Mouse (Mus musculus) heart, embryonic 15.5 days (tissue): Measurements from ENCODE around the gene Gm7861. TPM values are rescaled to one million over a fixed set of nuclear protein-coding genes. Genes with fewer than 3 reads are reported as not detected.
"Not testable (repeated sequence)": the region's sequence is repeated elsewhere in the genome, so short reads cannot be mapped to it uniquely, and the experiment has no call there.

Experiments used
- ATAC-seq: fragments of 200-750 bp; cut with Nextera tagmentation; replicated peaks from 2 replicates; pipeline ENCODE4 v1.8.0; 2017; ENCODE audit warnings: low read depth, moderate TSS enrichment; ENCODE audit not compliant: insufficient number of reproducible peaks, insufficient read depth, low FRiP score
- H3K27ac ChIP-seq: fragments of 300-500 bp; sonication (generic); 2 replicates; pipeline ENCODE4 v1.5.1; 2015; ENCODE audit warnings: mild to moderate bottlenecking, inconsistent platforms
- H3K27me3 ChIP-seq: fragments of 300-500 bp; sonication (generic); 2 replicates; pipeline ENCODE4 v1.6.1; 2015; ENCODE audit warnings: inconsistent platforms
- H3K36me3 ChIP-seq: fragments of 300-500 bp; sonication (generic); 2 replicates; pipeline ENCODE4 v1.6.1; 2015; ENCODE audit warnings: mild to moderate bottlenecking, inconsistent platforms
- H3K4me1 ChIP-seq: fragments of 300-500 bp; sonication (generic); replicated peaks from 2 replicates; pipeline ENCODE4 v1.6.1; 2015; ENCODE audit warnings: inconsistent platforms
- H3K4me2 ChIP-seq: fragments of 300-500 bp; sonication (generic); 2 replicates; pipeline ENCODE4 v1.6.1; 2015; ENCODE audit warnings: inconsistent platforms, mild to moderate bottlenecking, moderate library complexity
- H3K4me3 ChIP-seq: fragments of 300-500 bp; sonication (generic); 2 replicates; pipeline ENCODE4 v1.5.1; 2015; ENCODE audit warnings: mild to moderate bottlenecking, inconsistent platforms
- H3K9ac ChIP-seq: fragments of 300-500 bp; sonication (generic); 2 replicates; pipeline ENCODE4 v1.6.1; 2015; ENCODE audit warnings: mild to moderate bottlenecking, inconsistent platforms
- H3K9me3 ChIP-seq: fragments of 300-500 bp; sonication (generic); replicated peaks from 2 replicates; pipeline ENCODE4 v1.6.1; 2016; ENCODE audit warnings: inconsistent platforms
- WGBS: fragments of 180-500 bp; shearing (Covaris S2); methylation state at CpG from one replicate; pipeline ENCODE4 v1.1.7; 2015; ENCODE audit warnings: mixed read lengths; 5-methylcytosine and 5-hydroxymethylcytosine counted together
- polyA plus RNA-seq: library from polyadenylated mRNA; unstranded; fragments of >200 nt; fragmentation: Nextera tagmentation; extraction: Ambion mirVana; gene quantifications from 2 replicates; pipeline ENCODE4 v1.2.1, GENCODE M21; 2015

Gene Gm7861
- not detected in 2 replicates for polyA plus RNA-seq

DNA sequence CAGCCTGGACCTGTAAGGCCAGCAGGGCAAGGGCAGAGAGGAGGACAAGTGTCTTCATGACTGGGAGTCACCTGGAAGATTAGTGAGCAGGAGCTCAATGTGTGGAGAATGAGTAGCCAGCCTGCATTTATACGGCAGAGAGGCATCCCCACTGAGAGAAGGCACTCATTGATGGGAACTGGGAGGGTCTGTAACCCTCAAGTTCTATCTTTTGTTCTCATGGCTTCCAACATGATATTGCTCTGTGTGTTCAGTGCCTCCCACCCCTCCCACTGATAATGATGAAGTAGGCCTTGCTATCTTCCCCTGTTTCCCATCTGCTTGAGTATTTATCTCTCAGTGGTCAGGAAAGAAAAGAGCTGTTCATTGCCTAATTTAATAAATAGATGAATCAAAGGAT, at the start of gene Gm7861:
Gene Gm7861 (minus strand): TSS at position 101 of the 400 bp plus-strand sequence.
- not testable (repeated sequence) for H3K27ac ChIP-seq, H3K4me3 ChIP-seq, H3K36me3 ChIP-seq, H3K27me3 ChIP-seq, H3K4me2 ChIP-seq, H3K9ac ChIP-seq, ATAC-seq, H3K4me1 ChIP-seq, H3K9me3 ChIP-seq
- WGBS: no CpG with 5 or more reads among the region's 1 CpGs

DNA sequence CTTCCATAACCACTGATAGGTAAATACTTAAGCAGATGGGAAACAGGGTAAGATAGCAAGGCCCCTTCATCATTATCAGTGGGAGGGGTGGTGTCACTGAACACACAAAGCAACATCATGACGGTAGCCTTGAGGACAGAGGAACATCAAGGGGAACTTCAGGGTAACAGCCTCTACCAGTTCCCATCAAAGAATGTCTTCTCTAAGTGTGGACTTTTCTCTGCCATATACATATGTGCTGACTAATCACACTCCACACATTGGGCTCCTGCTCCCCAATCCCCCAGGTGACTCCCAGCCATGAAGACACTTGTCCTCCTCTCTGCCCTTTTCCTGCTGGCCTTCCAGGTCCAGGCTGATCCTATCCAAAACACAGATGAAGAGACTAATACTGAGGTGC, 23.6 kb upstream of the Gm7861 start, which contains the start of gene Defa26:
Gene Defa26 (plus strand): TSS at position 301 of the 400 bp plus-strand sequence.
- not testable (repeated sequence) for H3K27me3 ChIP-seq, H3K4me3 ChIP-seq, H3K4me2 ChIP-seq, ATAC-seq, H3K4me1 ChIP-seq, H3K36me3 ChIP-seq, H3K9ac ChIP-seq, H3K27ac ChIP-seq, H3K9me3 ChIP-seq
- WGBS: 33% methylated on average over 1 of the region's 1 CpGs

DNA sequence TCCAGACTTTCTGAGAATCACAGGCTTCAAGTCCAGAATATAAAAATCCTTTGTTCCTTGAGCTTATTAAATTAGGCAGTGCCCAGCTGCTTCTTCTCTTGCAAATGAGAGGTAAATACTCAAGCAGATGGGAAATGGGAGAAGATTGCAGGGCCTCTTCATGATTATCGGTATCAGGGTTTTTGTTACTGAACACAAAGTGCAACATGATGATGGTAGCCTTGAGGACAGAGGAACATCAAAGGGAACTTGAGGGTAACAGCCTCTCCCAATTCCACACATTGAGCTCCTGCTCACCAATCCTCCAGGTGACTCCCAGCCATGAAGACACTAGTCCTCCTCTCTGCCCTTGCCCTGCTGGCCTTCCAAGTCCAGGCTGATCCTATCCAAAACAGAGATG, 11.6 kb downstream of the Gm7861 start, which contains the start of gene Defa28:
Gene Defa28 (plus strand): TSS at position 301 of the 400 bp plus-strand sequence.
- no CpG with 5 or more reads among the region's 1 CpGs for WGBS
- not testable (repeated sequence) for H3K9me3 ChIP-seq, ATAC-seq

DNA sequence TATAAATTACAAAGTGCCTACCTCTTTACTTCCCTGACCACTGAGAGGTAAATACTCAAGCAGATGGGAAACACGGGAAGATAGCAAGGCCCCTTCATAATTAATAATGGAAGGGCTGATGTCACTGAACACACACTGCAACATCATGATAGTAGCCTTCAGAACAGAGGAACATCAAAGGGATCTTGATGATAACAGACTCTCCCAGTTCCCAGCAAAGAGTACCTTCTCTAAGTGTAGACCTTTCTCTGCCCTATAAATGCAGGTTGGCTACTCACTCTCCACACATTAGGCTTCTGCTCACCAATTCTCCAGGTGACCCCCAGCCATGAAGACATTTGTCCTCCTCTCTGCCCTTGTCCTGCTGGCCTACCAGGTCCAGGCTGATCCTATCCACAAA, 29.2 kb downstream of the Gm7861 start, which contains the start of gene Defa37:
Gene Defa37 (plus strand): TSS at position 301 of the 400 bp plus-strand sequence.
- not testable (repeated sequence) for H3K4me3 ChIP-seq
- WGBS: no CpG with 5 or more reads among the region's 1 CpGs

More for the DNA sequence above, 11.6 kb downstream of the Gm7861 start, which contains the start of gene Defa28:
- not testable (repeated sequence) for H3K4me1 ChIP-seq, H3K4me3 ChIP-seq, H3K27me3 ChIP-seq, H3K27ac ChIP-seq, H3K9ac ChIP-seq, H3K36me3 ChIP-seq, H3K4me2 ChIP-seq

More for the DNA sequence above, 29.2 kb downstream of the Gm7861 start, which contains the start of gene Defa37:
- H3K27me3 ChIP-seq, H3K9me3 ChIP-seq, H3K27ac ChIP-seq, ATAC-seq, H3K36me3 ChIP-seq, H3K4me1 ChIP-seq, H3K4me2 ChIP-seq, H3K9ac ChIP-seq: not testable (repeated sequence)

Other genes starting within 250 kb of the Gm7861 start
- gene Defa2, start 216.0 kb downstream of the Gm7861 start, polyA plus RNA-seq: not detected in 2 replicates
- gene Defa33, start 202.7 kb downstream of the Gm7861 start, polyA plus RNA-seq: not detected in 2 replicates
- not detected in 2 replicates for gene Defa36, start 167.1 kb downstream of the Gm7861 start, polyA plus RNA-seq
- gene Gm7849, start 137.9 kb downstream of the Gm7861 start, polyA plus RNA-seq: not detected in 2 replicates
- not detected in 2 replicates for gene Defa20, start 85.2 kb downstream of the Gm7861 start, polyA plus RNA-seq
- not detected in 2 replicates for gene Defa32, start 65.5 kb downstream of the Gm7861 start, polyA plus RNA-seq
- not detected in 2 replicates for gene Defa37, start 29.1 kb downstream of the Gm7861 start, polyA plus RNA-seq
- not detected in 2 replicates for gene Defa28, start 11.5 kb downstream of the Gm7861 start, polyA plus RNA-seq
- gene Defa26, start 23.7 kb upstream of the Gm7861 start, polyA plus RNA-seq: not detected in 2 replicates
- not detected in 2 replicates for gene Defa17, start 61.3 kb upstream of the Gm7861 start, polyA plus RNA-seq
- not detected in 2 replicates for gene Defa34, start 71.3 kb upstream of the Gm7861 start, polyA plus RNA-seq
- gene AY761184, start 109.1 kb upstream of the Gm7861 start, polyA plus RNA-seq: not detected in 2 replicates
- not detected in 2 replicates for gene Defa24, start 140.0 kb upstream of the Gm7861 start, polyA plus RNA-seq
- gene Defb50, start 229.0 kb upstream of the Gm7861 start, polyA plus RNA-seq: not detected in 2 replicates
- gene Defb2, start 245.4 kb upstream of the Gm7861 start, polyA plus RNA-seq: not detected in 2 replicates